Mouse (Mus musculus) thymus, postnatal 25 days (tissue): ENCODE measurements around the gene Ufsp1.

Experiments
- DNase-seq: peaks from one replicate; pipeline ENCODE4 v3.0.0; 2022

Ufsp1 gene

DNA sequence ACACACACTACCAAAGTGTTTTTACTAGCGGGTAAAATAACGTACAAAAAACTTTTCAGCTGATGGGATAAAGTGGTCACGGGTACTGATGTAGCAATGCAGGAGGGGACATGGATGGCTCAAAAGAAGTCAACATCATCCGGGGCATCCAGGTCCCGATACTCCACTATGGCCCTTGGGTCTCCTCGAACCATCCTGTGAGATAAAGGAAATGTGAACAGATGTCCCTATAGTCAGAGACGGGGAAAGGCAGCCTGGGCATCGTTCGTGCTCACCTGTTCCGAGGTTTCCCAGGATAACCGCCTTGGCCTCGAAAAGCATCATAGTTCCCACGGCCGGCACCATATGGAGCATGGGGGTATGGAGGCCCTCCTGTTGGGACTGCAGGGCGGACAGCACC lies 1.3 kb downstream of the Ufsp1 start:
- no peak for DNase-seq

DNA sequence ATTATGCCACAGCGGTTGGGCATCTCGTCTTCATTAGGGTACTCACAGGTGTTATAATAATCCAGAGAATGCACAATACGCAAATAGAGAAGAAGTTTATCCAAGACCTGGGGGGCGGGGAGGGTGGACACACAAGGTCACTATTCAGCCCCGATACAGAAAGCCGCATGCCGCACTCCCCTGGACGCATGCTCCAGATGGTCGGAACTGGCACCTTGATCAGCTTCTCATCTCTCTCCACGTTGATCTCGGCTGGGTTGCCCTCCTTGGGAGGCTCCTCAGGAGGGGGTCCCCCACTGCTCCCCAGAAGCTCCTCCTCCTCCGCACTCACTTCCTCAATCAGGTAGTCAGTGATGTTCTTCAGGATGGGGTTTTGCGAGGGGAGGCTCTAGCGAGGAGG lies 2.7 kb downstream of the Ufsp1 start:
- DNase-seq = no peak

DNA sequence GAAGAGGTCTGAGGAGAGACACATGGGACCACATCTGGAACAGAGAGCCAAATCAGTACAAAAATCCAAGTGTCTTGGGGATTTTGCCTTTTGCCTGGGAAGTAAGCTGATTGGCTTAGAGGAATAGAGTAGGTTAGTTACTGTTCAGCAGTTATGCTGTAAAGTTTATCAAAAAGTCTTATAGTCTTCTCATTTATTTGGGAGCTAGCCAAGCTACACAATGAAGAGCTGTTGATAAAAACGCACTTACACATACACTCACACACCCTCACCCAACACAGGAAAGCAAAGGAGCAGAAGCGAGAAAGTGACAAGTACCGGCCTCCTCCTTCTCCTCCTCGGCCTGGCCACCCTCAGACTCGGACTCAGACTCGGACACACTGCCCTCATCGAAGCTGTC lies 4.8 kb downstream of the Ufsp1 start:
- no peak for DNase-seq

DNA sequence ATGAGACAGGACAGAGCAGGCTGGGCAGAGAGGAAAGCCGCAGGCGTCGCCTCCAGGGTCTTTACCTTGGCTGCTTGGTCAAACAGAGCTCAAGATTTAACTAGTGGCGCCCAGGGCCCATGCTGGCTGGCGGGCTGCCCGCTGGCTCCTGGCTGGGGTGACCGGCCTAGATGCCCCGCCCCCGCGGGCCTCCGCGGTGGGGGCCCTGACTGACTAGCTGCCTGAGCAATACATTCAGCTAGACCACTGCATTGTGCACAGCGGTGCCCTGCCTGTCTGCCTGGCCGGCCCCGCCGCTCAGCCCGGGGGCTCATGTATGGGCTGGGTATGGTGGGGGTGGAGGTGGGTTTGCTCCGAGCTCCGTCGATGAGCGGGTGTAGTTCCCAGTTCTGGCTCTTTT lies 6.8 kb downstream of the Ufsp1 start:
- DNase-seq = no peak

DNA sequence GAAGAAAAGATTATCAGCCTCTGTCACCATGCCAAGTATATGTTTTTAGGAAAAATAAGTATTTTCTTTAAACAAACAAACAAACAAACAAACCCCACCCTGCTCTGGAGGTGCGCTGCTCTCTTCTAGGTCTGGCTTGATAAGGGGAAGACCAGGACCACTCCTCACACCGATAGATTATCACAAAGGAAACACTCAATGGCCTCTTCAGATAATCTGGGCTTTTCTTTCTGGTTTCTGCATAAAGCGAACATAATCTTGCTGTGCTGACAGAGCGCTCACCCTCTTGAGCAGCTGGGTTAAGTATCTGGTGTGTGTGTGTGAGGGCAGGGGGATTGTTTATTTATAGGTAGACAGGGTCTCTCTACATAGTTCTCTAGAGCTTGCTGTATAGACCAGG lies 9.2 kb downstream of the Ufsp1 start:
- no peak for DNase-seq

DNA sequence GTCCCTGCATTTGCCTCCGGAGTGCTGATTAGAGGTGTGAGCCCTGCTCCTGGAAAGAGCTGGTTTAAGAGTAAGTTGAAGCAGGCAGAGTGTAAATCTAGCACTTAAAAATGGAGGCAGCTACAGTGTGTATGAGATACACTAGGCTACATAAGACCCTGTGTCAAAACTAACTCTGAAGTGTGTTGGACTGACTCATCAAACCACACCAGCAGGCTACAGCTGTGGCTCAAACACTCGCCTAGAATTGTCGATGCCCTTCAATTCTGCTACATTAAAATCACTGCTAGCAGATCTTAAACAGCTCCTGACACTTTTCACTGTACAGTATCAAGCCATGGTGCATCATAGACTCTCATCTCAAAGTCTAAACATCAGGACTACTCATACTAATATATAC lies 9.7 kb downstream of the Ufsp1 start:
- DNase-seq = no peak

DNA sequence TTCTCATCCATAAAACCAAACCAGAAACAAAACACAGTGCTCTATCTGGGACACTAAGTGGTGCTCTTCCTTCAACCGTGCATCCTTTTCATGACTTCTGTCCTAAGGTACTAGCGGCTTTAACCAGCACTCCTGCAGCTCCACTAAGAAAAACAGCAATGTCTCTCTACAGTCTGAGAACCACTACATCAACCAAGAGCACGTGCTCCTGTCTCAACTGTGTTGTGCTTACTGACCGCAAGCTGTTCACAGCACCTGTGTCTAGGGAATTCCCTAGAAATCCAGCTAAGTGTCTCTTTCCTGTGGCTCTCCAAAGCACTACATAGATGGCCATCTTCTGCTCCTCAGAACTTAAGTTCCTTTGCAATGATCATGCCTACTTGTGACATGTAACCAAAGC lies 10.4 kb downstream of the Ufsp1 start:
- no peak for DNase-seq

DNA sequence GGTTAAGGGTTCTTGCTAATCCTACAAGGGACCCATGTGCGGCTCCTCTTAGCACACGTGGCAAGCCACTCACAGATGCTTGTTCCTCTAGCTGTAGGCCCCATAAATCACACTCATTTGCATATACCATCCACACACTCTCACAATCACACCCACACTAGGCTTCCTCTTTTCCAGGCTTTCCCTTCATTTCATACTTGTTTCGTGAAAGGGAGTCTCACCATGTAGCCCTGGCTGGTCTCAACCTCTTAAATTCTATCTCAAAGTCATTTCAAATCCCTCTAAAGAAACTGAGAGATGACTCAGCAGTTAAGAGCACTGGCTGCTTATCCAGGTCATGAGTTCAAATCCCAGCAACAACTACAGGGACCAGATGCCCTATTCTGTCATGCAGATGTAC lies 11.4 kb downstream of the Ufsp1 start:
- DNase-seq = no peak

DNA sequence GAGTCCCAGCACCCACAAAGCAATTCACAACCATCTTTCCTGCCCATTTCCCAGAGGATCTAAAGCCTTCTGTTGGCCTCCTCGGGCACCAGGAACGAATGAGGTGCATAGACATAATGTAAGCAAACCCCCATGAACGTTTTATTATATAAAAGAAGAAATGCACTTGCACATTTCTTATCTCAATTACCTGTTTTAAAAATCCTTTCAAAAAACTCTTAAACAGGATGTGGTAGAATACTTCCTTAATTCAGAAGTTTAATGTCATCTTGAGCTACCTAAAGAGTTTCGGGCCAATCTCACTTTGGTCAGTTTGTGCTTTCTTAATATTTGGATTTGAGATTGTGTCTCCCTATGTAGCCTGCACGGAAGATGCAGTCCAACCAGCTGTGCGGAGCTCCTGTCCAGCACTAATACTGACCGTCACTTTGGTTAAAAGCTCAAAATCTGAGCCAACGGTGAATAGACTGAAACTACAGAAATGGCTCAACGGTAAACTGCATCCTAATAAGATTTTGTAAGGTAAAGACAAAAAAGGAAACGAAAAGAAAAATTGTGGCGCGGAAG lies 12.1 kb downstream of the Ufsp1 start:
- DNase-seq = no peak

DNA sequence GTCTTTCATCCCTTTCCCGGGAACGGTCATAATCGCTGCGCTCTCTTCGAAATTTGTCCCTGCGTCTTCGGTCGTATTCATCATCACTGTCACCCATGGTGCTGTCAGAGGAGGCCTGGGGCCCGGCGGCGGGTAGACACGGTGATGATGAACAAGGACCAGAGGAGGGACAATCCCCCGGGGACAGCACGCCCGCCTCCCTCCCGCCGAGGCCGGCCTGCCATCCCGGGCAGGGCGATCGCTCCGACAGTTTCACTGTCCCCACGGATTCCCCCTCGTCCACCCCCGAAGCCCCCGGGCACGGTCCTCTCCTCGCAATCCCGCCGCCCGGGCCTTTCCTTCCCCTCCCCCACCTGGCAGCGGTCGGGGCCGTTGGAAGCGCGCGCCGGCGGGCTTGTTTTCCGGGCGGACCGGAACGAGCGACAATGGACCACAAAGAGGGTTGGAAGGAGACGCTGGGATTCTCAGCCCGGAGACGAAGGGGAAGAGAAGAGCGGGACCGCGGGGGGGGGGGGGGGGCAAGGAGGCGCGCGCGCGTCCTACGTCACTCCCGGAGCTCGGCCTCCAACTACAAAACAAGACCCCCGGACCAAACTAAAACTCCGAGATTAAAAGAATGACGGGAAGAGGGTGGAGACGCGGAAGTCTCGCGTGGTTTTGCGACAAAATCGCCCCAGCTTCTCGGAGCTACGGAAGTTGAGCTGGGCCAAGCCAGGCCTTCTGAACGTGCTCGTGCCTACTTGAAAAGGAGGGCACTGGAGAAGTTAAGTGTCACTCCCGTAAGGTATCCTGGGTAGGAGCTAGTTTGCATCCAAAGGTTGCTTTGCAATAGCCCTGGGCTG lies 12.9 kb downstream of the Ufsp1 start, which contains the start of gene Srrt:
Gene Srrt, minus strand, starts transcription at position 604 of the 842 bp plus-strand sequence.
- peak; percentile 91 for DNase-seq

DNA sequence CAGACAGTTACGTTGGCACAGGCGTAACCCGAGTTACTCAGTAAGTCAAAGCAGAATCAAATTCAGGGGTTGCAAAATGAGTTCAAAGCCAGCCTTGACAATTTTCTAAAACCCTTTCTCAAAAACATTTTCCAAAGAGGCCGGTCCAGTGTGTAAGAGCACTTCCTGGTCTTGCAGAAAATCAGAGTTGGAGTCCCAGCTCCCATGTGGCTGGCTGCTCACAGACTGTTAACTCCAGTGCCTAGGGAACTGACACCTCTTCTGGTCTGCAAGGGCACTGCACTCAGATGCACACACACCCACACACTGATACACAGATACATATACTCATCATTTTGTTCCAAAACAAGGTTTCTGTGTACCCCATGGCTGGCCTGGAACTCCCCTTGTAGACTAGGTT lies 13.9 kb downstream of the Ufsp1 start:
- no peak for DNase-seq

DNA sequence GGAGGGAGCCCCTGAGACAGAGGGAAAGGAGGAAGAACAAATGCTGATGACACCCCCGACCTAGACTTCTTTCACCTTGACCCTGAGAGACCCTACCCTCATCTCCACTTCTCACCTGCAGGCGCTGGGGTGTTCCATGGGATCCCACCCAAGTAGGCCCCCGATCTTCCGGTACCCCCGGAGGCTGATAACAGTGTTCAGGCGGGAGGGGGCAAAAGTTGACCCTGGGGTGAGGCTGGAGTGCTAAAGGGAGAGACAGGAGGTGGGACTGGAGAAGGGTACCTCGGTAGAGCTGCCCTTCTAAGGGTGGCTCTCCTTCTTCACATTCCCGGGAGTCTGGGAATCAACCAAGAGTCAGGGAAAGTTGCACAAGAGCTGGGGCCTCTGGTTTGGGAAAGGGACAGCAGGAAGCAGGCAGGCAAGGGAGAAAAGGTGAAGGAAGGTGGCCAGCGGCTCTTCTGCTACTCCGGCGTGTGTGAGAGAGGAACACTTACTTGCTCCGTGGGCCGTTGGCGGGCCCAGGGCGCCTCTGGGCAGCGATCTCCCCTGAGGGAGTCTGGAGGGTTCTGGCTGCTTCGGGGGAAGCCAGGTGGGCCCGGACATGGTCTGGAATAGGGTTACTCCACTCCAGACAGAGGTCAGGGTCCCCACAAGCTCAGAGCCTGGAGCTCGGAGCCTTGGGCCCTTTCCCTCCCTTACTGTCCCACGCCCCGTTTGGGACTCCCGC lies 19.2 kb downstream of the Ufsp1 start:
- no peak for DNase-seq

DNA sequence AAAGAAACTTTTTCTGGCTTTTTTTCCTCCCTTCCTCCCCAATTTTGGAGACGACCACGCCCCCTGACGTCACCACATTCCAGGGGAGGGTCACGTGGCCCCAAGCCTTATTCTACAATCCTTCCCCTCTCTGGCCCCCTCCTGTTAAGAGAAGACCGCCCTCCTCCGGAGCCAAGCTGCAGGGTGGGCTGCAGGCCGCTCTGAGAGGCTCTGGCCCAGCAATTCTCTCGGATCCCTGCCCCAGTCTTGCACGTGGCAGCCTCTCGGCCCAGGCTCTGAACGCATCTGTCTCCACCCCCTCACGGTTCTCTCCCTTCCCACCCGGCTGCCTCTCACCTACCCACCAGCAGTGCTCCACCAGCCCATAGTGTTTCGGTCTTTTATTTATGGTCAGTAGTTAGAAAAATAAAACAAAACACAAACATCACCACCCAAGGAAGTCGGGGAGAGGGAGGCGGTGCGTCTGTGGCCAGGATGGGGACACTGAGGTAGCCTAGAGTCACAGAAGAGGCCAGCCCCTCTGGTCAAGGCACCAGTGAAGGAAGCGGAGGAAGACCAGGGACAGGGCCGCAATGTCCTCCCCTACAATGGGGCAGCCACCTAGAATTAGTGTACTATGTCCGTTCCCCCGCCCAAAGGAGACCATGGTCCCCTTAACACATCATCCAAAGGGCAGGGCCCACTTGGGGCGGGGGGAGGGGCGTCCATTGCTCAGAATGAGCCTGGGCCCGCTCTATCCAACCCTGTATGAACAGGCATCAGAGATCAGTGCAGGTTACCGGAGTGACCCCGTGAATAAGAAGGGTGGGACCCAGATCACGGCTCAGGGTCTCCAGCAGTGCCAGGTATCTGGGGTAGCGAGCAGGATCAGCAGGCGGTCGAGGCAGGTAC lies 20.0 kb downstream of the Ufsp1 start, which contains the start of gene Trip6:
Gene Trip6, minus strand, starts transcription at position 212 of the 891 bp plus-strand sequence.
- no peak for DNase-seq

DNA sequence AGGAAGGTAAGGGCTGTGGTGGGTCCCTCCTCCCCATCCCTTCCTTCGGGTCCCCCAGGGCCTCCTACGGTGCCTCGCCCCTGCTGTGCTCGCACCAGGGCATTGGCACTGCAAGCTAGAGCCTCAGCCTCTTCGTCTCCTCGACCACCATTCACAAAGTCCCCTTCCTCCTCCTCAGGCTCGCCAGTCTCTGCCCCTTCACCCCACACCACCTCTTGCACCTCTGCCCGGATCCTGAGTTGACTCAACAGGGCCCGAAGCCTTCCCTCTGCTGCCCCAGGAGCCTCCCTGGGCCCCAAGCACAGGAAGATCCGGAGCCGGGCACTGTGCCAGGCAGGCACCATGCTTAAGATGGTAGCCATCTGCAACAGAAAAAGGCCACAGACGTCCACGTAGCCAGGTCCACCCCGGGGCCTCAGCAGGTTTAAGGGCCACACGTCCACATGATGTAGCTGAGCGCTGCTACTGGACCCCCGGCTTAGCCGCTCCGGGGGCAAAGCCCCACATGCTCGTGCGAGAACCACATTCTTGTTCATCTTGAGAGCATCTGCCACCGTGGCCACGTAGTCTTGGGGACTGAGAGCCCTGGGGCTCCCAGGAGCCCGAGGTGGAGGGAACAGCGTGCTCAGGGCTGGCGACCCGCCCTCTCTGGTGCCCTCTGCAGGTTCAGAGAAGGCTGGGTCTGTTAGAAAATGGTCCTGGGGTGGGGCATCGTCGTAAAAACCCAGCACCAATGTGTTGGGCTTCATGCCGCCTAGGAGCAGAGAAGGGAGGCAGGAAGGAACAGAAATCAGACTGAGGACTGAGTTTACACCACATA lies 20.9 kb downstream of the Ufsp1 start:
- peak; percentile 56 for DNase-seq

DNA sequence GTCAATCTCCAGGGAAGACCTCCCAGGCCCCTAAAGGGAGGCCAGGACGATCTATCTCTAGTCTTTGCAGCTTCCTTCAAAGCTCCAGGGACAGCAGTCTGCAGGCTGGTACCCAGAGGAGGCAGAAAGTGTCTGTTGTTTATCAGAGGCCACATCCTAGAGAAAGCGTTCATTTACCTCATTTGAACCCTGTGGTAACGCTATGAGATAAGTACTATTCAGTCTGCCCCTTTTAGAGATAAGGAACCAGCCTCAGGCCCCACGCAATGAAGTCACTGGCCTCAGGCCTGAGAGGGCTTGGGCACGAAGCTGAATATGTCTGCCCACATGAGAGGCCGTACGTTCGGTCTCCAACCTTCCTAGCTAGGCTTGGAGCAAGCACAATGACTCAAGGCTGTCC lies 22.9 kb downstream of the Ufsp1 start:
- DNase-seq = no peak

DNA sequence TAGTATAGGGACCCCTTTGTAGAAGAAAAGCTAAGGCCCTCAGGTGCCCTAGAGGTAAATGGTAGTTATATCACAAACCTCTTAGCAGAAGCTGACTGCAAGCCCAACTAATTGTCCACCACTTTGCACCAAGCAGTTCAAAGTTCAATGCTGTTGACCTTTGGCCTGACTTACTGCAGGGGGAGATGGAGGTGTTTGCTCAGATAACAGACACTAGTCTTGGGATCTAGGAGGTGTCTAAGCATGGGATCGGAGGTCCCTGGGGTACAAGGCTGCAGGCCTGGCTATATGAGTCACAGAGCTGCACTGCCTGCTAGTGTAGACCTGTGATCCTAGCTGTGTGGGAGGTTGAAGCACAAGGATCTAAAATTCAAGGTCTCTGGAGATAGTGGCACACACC lies 24.1 kb downstream of the Ufsp1 start:
- no peak for DNase-seq

DNA sequence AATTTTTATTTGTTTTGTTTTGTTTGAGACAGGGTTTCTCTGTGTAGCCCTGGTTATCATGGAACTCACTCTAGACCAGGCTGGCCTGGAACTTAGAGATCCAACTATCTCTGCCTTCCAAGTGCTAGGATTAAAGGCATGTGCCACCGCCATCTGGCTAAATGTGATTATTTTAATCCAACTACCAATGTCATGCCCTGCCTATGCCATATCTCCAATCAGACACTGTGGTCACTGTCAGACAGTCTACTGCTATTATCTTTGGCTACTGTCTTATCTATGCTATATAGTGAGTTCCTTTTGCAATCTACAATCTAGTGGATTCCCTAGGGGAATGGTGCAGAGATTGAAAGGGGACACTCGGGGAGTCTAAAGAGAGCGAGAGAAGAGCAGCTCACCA lies 26.6 kb downstream of the Ufsp1 start:
- DNase-seq = no peak

DNA sequence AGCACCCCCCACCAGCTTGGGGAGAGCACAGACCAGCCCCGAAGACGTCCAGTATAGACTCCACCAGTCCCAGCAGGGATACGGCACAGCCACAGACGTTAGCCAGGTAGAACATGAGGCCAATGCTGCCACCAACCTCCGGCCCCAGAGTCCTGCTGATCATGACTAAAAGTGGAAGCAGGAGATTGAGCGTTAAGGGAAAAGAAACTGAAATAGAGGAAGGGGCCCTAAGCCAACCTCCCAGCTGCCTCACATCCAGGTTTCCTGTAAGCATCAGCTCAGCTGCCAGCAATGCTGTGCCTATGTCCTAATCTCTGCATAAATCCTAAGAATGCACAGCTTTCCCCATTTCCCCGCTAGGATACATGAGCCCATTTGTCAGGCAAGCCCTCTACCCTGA lies 36.5 kb downstream of the Ufsp1 start:
- DNase-seq = no peak

DNA sequence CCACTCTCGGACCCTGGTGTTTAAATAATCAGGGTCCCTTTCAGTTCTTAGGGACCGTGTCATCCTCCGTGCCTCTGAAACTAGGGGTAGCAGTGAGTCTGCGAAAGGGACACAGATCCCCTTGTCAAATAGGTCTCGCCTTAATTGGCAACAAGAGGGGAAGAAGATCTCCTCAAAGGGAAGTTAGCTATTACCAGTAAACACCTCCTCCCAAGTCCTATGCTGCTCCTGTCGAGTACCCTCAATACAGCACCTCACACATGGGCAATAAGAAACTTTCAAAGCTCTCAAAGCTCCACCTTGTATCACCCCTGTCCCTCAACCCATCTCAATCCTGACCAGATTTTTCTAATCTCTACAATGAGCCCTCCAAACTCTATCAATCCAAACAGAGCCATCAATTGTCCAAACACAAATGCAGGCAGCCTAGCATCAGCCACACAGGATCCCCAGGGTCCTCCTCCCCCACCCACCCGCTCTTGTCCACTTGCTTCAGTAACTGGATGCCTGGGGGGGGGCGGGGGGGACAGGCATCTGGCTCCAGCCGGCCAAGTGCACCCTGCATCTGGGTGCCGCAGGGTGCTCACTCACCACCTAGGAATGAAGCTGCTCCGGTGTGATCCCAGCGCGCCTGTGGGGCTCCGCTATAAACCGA lies 38.6 kb downstream of the Ufsp1 start:
- DNase-seq = no peak

DNA sequence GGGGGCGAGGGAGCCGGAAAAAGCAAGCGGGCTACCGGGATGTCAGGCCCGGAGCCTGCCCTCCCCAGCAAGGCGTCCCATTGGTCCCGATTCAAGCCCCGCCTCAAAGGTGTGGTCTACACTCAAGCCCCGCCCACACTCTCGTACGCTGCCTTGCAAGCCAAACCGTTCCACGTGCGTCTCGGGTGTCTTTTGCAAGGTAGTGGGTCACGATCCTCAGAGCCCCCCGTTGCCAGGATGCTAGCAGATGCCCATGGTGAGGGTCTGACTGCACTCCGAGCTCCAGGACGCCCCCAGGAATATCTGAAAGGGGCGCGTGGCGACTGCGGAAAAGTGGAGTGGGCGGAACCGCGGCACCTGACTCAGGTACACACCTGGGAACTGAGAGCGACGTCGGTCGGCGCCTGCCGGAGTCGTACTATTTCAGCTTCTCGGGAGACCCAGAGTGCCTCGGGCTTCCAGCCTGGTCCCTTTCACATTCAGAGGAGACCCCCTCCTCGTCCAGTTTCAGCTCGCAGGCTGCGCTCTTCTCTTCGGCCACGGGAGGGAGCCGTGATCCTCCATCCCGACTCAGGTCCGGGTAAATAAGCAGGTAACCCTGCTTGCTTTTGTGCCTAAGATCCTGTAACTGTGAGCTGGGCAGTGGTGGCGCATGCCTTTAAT lies 39.2 kb downstream of the Ufsp1 start, which contains the start of gene Slc12a9:
Gene Slc12a9, minus strand, starts transcription at position 86 of the 663 bp plus-strand sequence.
- peak; percentile 97 for DNase-seq

DNA sequence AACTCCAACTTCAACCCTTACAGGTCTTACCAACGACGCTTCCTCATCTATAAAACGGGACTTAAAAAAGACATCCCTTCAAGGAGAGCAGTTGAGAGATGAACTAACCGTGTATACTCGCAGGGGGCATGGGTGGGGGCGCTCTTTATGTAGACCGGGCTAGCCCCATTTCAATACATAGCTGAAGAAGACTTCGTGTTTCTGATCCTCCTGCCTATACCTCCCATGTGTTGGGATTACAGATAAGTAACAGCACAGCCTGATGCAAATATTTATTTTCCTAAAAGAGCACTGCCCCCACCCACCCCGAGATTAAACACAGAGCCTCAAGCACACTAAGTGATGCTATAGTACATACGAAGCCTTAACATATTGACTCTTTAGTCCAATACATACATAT lies 39.9 kb downstream of the Ufsp1 start:
- no peak for DNase-seq
